Mouse (Mus musculus) lung, adult 2 months (tissue): ENCODE measurements around the gene Bank1. TPM values are rescaled to one million over a fixed set of nuclear protein-coding genes. Genes with fewer than 3 reads are reported as not detected.

Source experiments
- DNase-seq: peaks from one replicate; pipeline ENCODE4 v3.0.0; 2022
- H3K4me1 ChIP-seq: fragments of 200-500 bp; 2 replicates; pipeline ENCODE4 v1.6.1; 2011; ENCODE audit warnings: low read length; ENCODE audit not compliant: control insufficient read depth, insufficient read depth
- H3K4me3 ChIP-seq: fragments of 200-500 bp; replicated peaks from 2 replicates; pipeline ENCODE3; 2011; ENCODE audit warnings: low read depth, mild to moderate bottlenecking, control low read depth, low read length; ENCODE audit errors: extremely low read depth
- CTCF ChIP-seq: fragments of 200-500 bp; IDR thresholded peaks from 2 replicates; pipeline ENCODE4 v1.5.1; 2011; ENCODE audit warnings: mild to moderate bottlenecking, low read length, control low read depth; ENCODE audit not compliant: insufficient read depth
- POLR2A ChIP-seq: fragments of 200-500 bp; IDR thresholded peaks from 2 replicates; pipeline ENCODE4 v1.6.1; 2011; ENCODE audit warnings: low read depth, mild to moderate bottlenecking, control low read depth, low read length, borderline replicate concordance; ENCODE audit errors: extremely low read depth
- WGBS: fragments of 180-500 bp; shearing (Covaris S2); methylation state at CpG from one replicate; pipeline ENCODE4 v1.1.7; 2018; 5-methylcytosine and 5-hydroxymethylcytosine counted together
- polyA plus RNA-seq: library from polyadenylated mRNA; depleted of rRNA; stranded (reverse); fragments of >200 nt; gene quantifications from 2 replicates; pipeline ENCODE4 v1.2.3, GENCODE M21; 2012

Gene Bank1
- polyA plus RNA-seq, 1 experiment, result 2.3 TPM

GRCm38 (mm10) chr3:136147166-136147565 is 178.7 kb downstream of the Bank1 start:
- DNase-seq, result no peak
- 73% methylated on average over 2 of the region's 2 CpGs for WGBS
- Histone ChIP-seq H3K4me1 (no peaks in the 10 kb centered on the region), H3K4me3 (no peak overlapping the region)
- TF ChIP-seq CTCF (no peak), POLR2A (no peak)

GRCm38 (mm10) chr3:136132013-136132412 is 193.9 kb downstream of the Bank1 start:
- 46% methylated on average over 3 of the region's 3 CpGs for whole genome bisulfite sequencing
- TF ChIP-seq POLR2A, result no peak
- TF ChIP-seq CTCF, result no peak
- Histone ChIP-seq H3K4me1 (no peaks in the 10 kb centered on the region), H3K4me3 (no peak overlapping the region)
- no peak for DNase-seq

GRCm38 (mm10) chr3:136115478-136116215 is 210.2 kb downstream of the Bank1 start:
- no peak for DNase-seq
- H3K4me3 ChIP-seq, result no peak overlapping the region
- 72% methylated on average over 5 of the region's 5 CpGs for WGBS
- H3K4me1 ChIP-seq, result no peaks in the 10 kb centered on the region
- TF ChIP-seq CTCF (no peak), POLR2A (no peak)

GRCm38 (mm10) chr3:136109411-136110139 is 216.3 kb downstream of the Bank1 start:
- 75% methylated on average over 6 of the region's 6 CpGs for WGBS
- no peak for DNase-seq

GRCm38 (mm10) chr3:136106452-136106851 is 219.4 kb downstream of the Bank1 start:
- DNase-seq, result no peak
- Histone ChIP-seq H3K4me3 (no peak overlapping the region), H3K4me1 (no peaks in the 10 kb centered on the region)
- TF ChIP-seq CTCF (no peak), POLR2A (no peak)
- WGBS, result 16% methylated on average over 1 of the region's 1 CpGs

More at GRCm38 (mm10) chr3:136109411-136110139, 216.3 kb downstream of the Bank1 start:
- Histone ChIP-seq H3K4me3 (no peak overlapping the region), H3K4me1 (no peaks in the 10 kb centered on the region)
- TF ChIP-seq POLR2A (no peak), CTCF (no peak)

GRCm38 (mm10) chr3:136103339-136103738 is 222.5 kb downstream of the Bank1 start:
- no peak overlapping the region for H3K4me3 ChIP-seq
- TF ChIP-seq POLR2A, result no peak
- no peak for TF ChIP-seq CTCF
- 76% methylated on average over 2 of the region's 2 CpGs for WGBS
- DNase-seq, result no peak
- no peaks in the 10 kb centered on the region for H3K4me1 ChIP-seq

GRCm38 (mm10) chr3:136100973-136101500 is 224.8 kb downstream of the Bank1 start:
- TF ChIP-seq POLR2A (no peak), CTCF (no peak)
- Histone ChIP-seq H3K4me3 (no peak overlapping the region), H3K4me1 (no peaks in the 10 kb centered on the region)
- DNase-seq, result no peak
- 71% methylated on average over 5 of the region's 5 CpGs for WGBS

GRCm38 (mm10) chr3:136100292-136100691 is 225.6 kb downstream of the Bank1 start:
- Histone ChIP-seq H3K4me1 (no peaks in the 10 kb centered on the region), H3K4me3 (no peak overlapping the region)
- no peak for TF ChIP-seq POLR2A
- no peak for TF ChIP-seq CTCF
- no peak for DNase-seq
- WGBS, result 68% methylated on average over 8 of the region's 8 CpGs

- H3K4me3 ChIP-seq, result no peak overlapping the region
- 67% methylated on average over 7 of the region's 7 CpGs for WGBS
- TF ChIP-seq CTCF (no peak), POLR2A (no peak)
- no peak for DNase-seq
- no peaks in the 10 kb centered on the region for H3K4me1 ChIP-seq
Observed at GRCm38 (mm10) chr3:136086948-136087660, 238.8 kb downstream of the Bank1 start.
